Comparison of ENCODE assay signal across 8 mouse cellular contexts in genomic region chr4:133240934-133241908, GRCm38 (mm10). TPM values are rescaled to one million over a fixed set of nuclear protein-coding genes. Genes with fewer than 3 reads are reported as not detected.
DNase-seq lines count a peak whose midpoint lies in the region; ATAC-seq and TF ChIP-seq lines count a peak whose summit lies in the region.

No protein-coding gene starts in this region.

- TF ChIP-seq EP300 in CH12.LX (IDR thresholded peaks at IDR 0.05; ENCODE audit: low read length), result no peak

- H3K27me3 ChIP-seq in CH12.LX (replicated peaks), result peaks cover 57% of the 10 kb centered on the region
- peaks cover 91% of the 10 kb centered on the region for H3K27me3 ChIP-seq in forebrain, embryonic 10.5 days (ENCODE audit: poor library complexity, severe bottlenecking)
- peaks cover 24% of the 10 kb centered on the region for H3K27me3 ChIP-seq in heart, embryonic 15.5 days
- H3K27me3 ChIP-seq in liver, embryonic 13.5 days, result peaks cover 12% of the 10 kb centered on the region; the same call in 1 of the 2 replicates
- no peaks in the 10 kb centered on the region for H3K27me3 ChIP-seq in stomach, embryonic 14.5 days (ENCODE audit: control insufficient read depth, insufficient read depth, low read length)

- H3K4me3 ChIP-seq in CH12.LX (replicated peaks in 1 of 3; ENCODE audit: low read depth in 2 of 3, low read length in 2 of 3, poor library complexity in 1 of 3), result peak overlapping the region; percentile 49 to 64 (median 50)
- peak overlapping the region; percentile 70 for H3K4me3 ChIP-seq in forebrain, embryonic 10.5 days
- peak overlapping the region; percentile 65 for H3K4me3 ChIP-seq in heart, embryonic 15.5 days
- peak overlapping the region; percentile 74 for H3K4me3 ChIP-seq in liver, embryonic 13.5 days (replicated peaks)
- H3K4me3 ChIP-seq in stomach, embryonic 14.5 days (ENCODE audit: low read depth, low read length), result peak overlapping the region; percentile 64

- H3K27ac ChIP-seq in CH12.LX (ENCODE audit: insufficient read depth, low read depth), result no peak overlapping the region
- peak overlapping the region; percentile 83 for H3K27ac ChIP-seq in forebrain, embryonic 10.5 days
- H3K27ac ChIP-seq in heart, embryonic 15.5 days, result peak overlapping the region; percentile 78
- peak overlapping the region; percentile 84 for H3K27ac ChIP-seq in liver, embryonic 13.5 days
- peak overlapping the region; percentile 63; the same call in 1 of the 2 replicates for H3K27ac ChIP-seq in stomach, embryonic 14.5 days (ENCODE audit: low read length)

- no peaks in the 10 kb centered on the region for H3K79me2 ChIP-seq in CH12.LX (replicated peaks; ENCODE audit: control insufficient read depth, extremely low read depth, insufficient read depth, poor library complexity, severe bottlenecking)

- in situ Hi-C loops in CH12.LX (cut with MboI; ENCODE audit: low pct_ligation_motif_present, low pct_unique_long_range_greater_than_20kb, low sequenced_read_pairs), result no loop called here

- no peaks in the 10 kb centered on the region for H3K36me3 ChIP-seq in CH12.LX (replicated peaks in 1 of 2; ENCODE audit: control insufficient read depth in 1 of 2, insufficient read depth in 1 of 2, low read length in 1 of 2)
- no peaks in the 10 kb centered on the region for H3K36me3 ChIP-seq in forebrain, embryonic 10.5 days (replicated peaks)
- H3K36me3 ChIP-seq in heart, embryonic 15.5 days, result no peaks in the 10 kb centered on the region
- no peaks in the 10 kb centered on the region for H3K36me3 ChIP-seq in liver, embryonic 13.5 days
- no peaks in the 10 kb centered on the region for H3K36me3 ChIP-seq in stomach, embryonic 14.5 days (ENCODE audit: control insufficient read depth, insufficient read depth, low read length)

- TF ChIP-seq RAD21 in CH12.LX (IDR thresholded peaks at IDR 0.05; ENCODE audit: low read depth, low read length), result no peak

- H3K9me3 ChIP-seq in CH12.LX (replicated peaks; ENCODE audit: low read length), result peaks cover 2% of the 10 kb centered on the region
- H3K9me3 ChIP-seq in forebrain, embryonic 10.5 days, result no peaks in the 10 kb centered on the region
- H3K9me3 ChIP-seq in heart, embryonic 15.5 days (replicated peaks), result no peaks in the 10 kb centered on the region
- no peaks in the 10 kb centered on the region for H3K9me3 ChIP-seq in liver, embryonic 13.5 days (replicated peaks)
- no peaks in the 10 kb centered on the region for H3K9me3 ChIP-seq in stomach, embryonic 14.5 days (ENCODE audit: control insufficient read depth, low read depth, low read length)

- peak; percentile 79 for DNase-seq in CH12.LX (ENCODE audit: extremely low read depth)
- DNase-seq in c-Kit-positive CD71-negative TER-119-negative erythroid progenitor cells, embryonic 14.5 days (ENCODE audit: low read depth), result peak; percentile 78
- DNase-seq in forebrain, embryonic 10.5 days (ENCODE audit: extremely low spot score, low spot score), result peak; percentile 94
- DNase-seq in kidney, postnatal 14 days, result peak; percentile 94
- DNase-seq in liver, embryonic 13.5 days, result peak; percentile 65
- peak; percentile 82 to 87 for DNase-seq in natural killer cell, adult 2 months (ENCODE audit: low spot score in 2 of 2)

- peak; percentile 63 for TF ChIP-seq POLR2A in CH12.LX (IDR thresholded peaks at IDR 0.05; ENCODE audit: low read depth, low read length)

- H3K9ac ChIP-seq in CH12.LX (ENCODE audit: insufficient read depth, low read depth), result peak overlapping the region; percentile 60
- H3K9ac ChIP-seq in heart, embryonic 15.5 days, result peak overlapping the region; percentile 67
- peak overlapping the region; percentile 85 for H3K9ac ChIP-seq in liver, embryonic 13.5 days
- peak overlapping the region; percentile 50 for H3K9ac ChIP-seq in stomach, embryonic 14.5 days (replicated peaks; ENCODE audit: low read depth, low read length)

- TF ChIP-seq CTCF in CH12.LX (conservative IDR thresholded peaks at IDR 0.05 in 1 of 2, IDR thresholded peaks at IDR 0.05 in 1 of 2; ENCODE audit: low read depth in 2 of 2, low read length in 2 of 2), result peak in 1 of 2 experiments; percentile 44; a peak in 2 of 4 replicates

- H3K4me2 ChIP-seq in CH12.LX (ENCODE audit: insufficient read depth, low read depth, poor library complexity, severe bottlenecking), result peak overlapping the region; percentile 93
- H3K4me2 ChIP-seq in heart, embryonic 15.5 days, result peak overlapping the region; percentile 90
- H3K4me2 ChIP-seq in liver, embryonic 13.5 days, result peak overlapping the region; percentile 100
- H3K4me2 ChIP-seq in stomach, embryonic 14.5 days (replicated peaks; ENCODE audit: low read depth, low read length), result peak overlapping the region; percentile 94

- WGBS in forebrain, embryonic 10.5 days, result under 1% methylated on average over 78 of the region's 78 CpGs
- WGBS in heart, embryonic 15.5 days, result under 1% methylated on average over 78 of the region's 78 CpGs
- under 1% methylated on average over 78 of the region's 78 CpGs for WGBS in liver, embryonic 13.5 days (ENCODE audit: insufficient replicate concordance)
- under 1% methylated on average over 78 of the region's 78 CpGs for WGBS in stomach, embryonic 14.5 days

- peaks cover 3 to 22% of the 10 kb centered on the region in 2 experiments; a peak in 3 of 4 replicates for H3K4me1 ChIP-seq in CH12.LX (ENCODE audit: control insufficient read depth in 1 of 2, insufficient read depth in 2 of 2)
- peaks cover 31% of the 10 kb centered on the region for H3K4me1 ChIP-seq in forebrain, embryonic 10.5 days
- H3K4me1 ChIP-seq in heart, embryonic 15.5 days (replicated peaks), result peaks cover 14% of the 10 kb centered on the region
- H3K4me1 ChIP-seq in liver, embryonic 13.5 days (replicated peaks), result peaks cover 84% of the 10 kb centered on the region
- peaks cover 13% of the 10 kb centered on the region; the same call in 1 of the 2 replicates for H3K4me1 ChIP-seq in stomach, embryonic 14.5 days (ENCODE audit: control insufficient read depth, insufficient read depth, low read length)

- dilution Hi-C loops in CH12.LX (cut with MboI; ENCODE audit: extremely low pct_ligation_motif_present, extremely low pct_unique_long_range_greater_than_20kb, low sequenced_read_pairs), result no loop called here

- peak; percentile 89 for ATAC-seq in heart, embryonic 15.5 days (replicated peaks; ENCODE audit: insufficient number of reproducible peaks, insufficient read depth, low FRiP score, low read depth)
- ATAC-seq in liver, embryonic 13.5 days (ENCODE audit: low read depth), result peak; percentile 86
- ATAC-seq in stomach, embryonic 14.5 days (ENCODE audit: insufficient number of reproducible peaks, insufficient read depth, low FRiP score, low read depth), result peak; percentile 86

TF ChIP-seq in CH12.LX, 34 proteins besides CTCF, POLR2A, EP300 and RAD21 (continues in another document):
- peak; percentile 48; the same call in 1 of the 2 replicates for TF ChIP-seq IRF4 (IDR thresholded peaks at IDR 0.05; ENCODE audit: low read depth, low read length)
- TF ChIP-seq NELFE (IDR thresholded peaks at IDR 0.05; ENCODE audit: low read depth, low read length), result 0 out of 2 replicates have a peak, but pooled peaks have one; percentile 54

RNA-seq across cellular contexts. Expression of gene Map3k6, which starts 0.6 kb away (rescaled TPM):
- 0.21 TPM in 1 of 2 replicates, not detected in the other for total RNA-seq in CH12.LX (2012; rRNA removed)
- total RNA-seq in CH12.LX (2014; rRNA removed), result not detected in 2 replicates
- not detected in 2 replicates for polyA plus RNA-seq in CH12.LX (2012; ENCODE audit: insufficient read length, low read depth)
- polyA plus RNA-seq in forebrain, embryonic 10.5 days (2016; fragmentation: Nextera tagmentation; extraction: Ambion mirVana), result 1.7 and 1.8 TPM in 2 replicates
- 2.9 and 3.4 TPM in 2 replicates for polyA plus RNA-seq in heart, embryonic 15.5 days (2015; fragmentation: Nextera tagmentation; extraction: Ambion mirVana)
- 1.7 and 1.9 TPM in 2 replicates for polyA plus RNA-seq in liver, embryonic 13.5 days (2015; fragmentation: Nextera tagmentation; extraction: Ambion mirVana)
- polyA plus RNA-seq in stomach, embryonic 14.5 days (2014; fragmentation: Nextera tagmentation; extraction: Ambion mirVana), result 3.1 and 3.4 TPM in 2 replicates

RNA-seq across cellular contexts. Expression of gene Sytl1, which starts 21.7 kb away (rescaled TPM):
- total RNA-seq in CH12.LX (2012; rRNA removed), result 11.9 and 20.0 TPM in 2 replicates
- total RNA-seq in CH12.LX (2014; rRNA removed), result 8.2 and 8.3 TPM in 2 replicates
- 12.1 and 12.5 TPM in 2 replicates for polyA plus RNA-seq in CH12.LX (2012; ENCODE audit: insufficient read length, low read depth)
- 0.67 and 1.0 TPM in 2 replicates for polyA plus RNA-seq in forebrain, embryonic 10.5 days (2016; fragmentation: Nextera tagmentation; extraction: Ambion mirVana)
- 0.96 and 4.9 TPM in 2 replicates for polyA plus RNA-seq in heart, embryonic 15.5 days (2015; fragmentation: Nextera tagmentation; extraction: Ambion mirVana)
- polyA plus RNA-seq in liver, embryonic 13.5 days (2015; fragmentation: Nextera tagmentation; extraction: Ambion mirVana), result 0.42 and 0.55 TPM in 2 replicates
- polyA plus RNA-seq in stomach, embryonic 14.5 days (2014; fragmentation: Nextera tagmentation; extraction: Ambion mirVana), result 9.3 and 10.3 TPM in 2 replicates

RNA-seq across cellular contexts. Expression of gene Gpr3, which starts 28.9 kb away (rescaled TPM):
- total RNA-seq in CH12.LX (2012; rRNA removed), result 0.13 and 0.17 TPM in 2 replicates
- total RNA-seq in CH12.LX (2014; rRNA removed), result not detected in 2 replicates
- polyA plus RNA-seq in CH12.LX (2012; ENCODE audit: insufficient read length, low read depth), result 0.11 TPM in 1 of 2 replicates, not detected in the other
- polyA plus RNA-seq in forebrain, embryonic 10.5 days (2016; fragmentation: Nextera tagmentation; extraction: Ambion mirVana), result 0.06 and 0.27 TPM in 2 replicates
- 0.05 and 0.34 TPM in 2 replicates for polyA plus RNA-seq in heart, embryonic 15.5 days (2015; fragmentation: Nextera tagmentation; extraction: Ambion mirVana)
- polyA plus RNA-seq in liver, embryonic 13.5 days (2015; fragmentation: Nextera tagmentation; extraction: Ambion mirVana), result not detected in 2 replicates
- polyA plus RNA-seq in stomach, embryonic 14.5 days (2014; fragmentation: Nextera tagmentation; extraction: Ambion mirVana), result not detected in 2 replicates

RNA-seq across cellular contexts. Expression of gene Cd164l2, which starts 29.3 kb away (rescaled TPM):
- total RNA-seq in CH12.LX (2012; rRNA removed), result not detected in 2 replicates
- not detected in 2 replicates for total RNA-seq in CH12.LX (2014; rRNA removed)
- polyA plus RNA-seq in CH12.LX (2012; ENCODE audit: insufficient read length, low read depth), result not detected in 2 replicates
- 1.2 and 2.5 TPM in 2 replicates for polyA plus RNA-seq in forebrain, embryonic 10.5 days (2016; fragmentation: Nextera tagmentation; extraction: Ambion mirVana)
- 0.28 and 1.7 TPM in 2 replicates for polyA plus RNA-seq in heart, embryonic 15.5 days (2015; fragmentation: Nextera tagmentation; extraction: Ambion mirVana)
- 0.20 TPM in 1 of 2 replicates, not detected in the other for polyA plus RNA-seq in liver, embryonic 13.5 days (2015; fragmentation: Nextera tagmentation; extraction: Ambion mirVana)
- 8.7 and 11.6 TPM in 2 replicates for polyA plus RNA-seq in stomach, embryonic 14.5 days (2014; fragmentation: Nextera tagmentation; extraction: Ambion mirVana)

RNA-seq across cellular contexts. Expression of gene Tmem222, which starts 36.4 kb away (rescaled TPM):
- 64.0 and 64.8 TPM in 2 replicates for total RNA-seq in CH12.LX (2012; rRNA removed)
- total RNA-seq in CH12.LX (2014; rRNA removed), result 85.0 and 95.7 TPM in 2 replicates
- 73.2 and 79.5 TPM in 2 replicates for polyA plus RNA-seq in CH12.LX (2012; ENCODE audit: insufficient read length, low read depth)
- 85.8 and 91.6 TPM in 2 replicates for polyA plus RNA-seq in forebrain, embryonic 10.5 days (2016; fragmentation: Nextera tagmentation; extraction: Ambion mirVana)
- polyA plus RNA-seq in heart, embryonic 15.5 days (2015; fragmentation: Nextera tagmentation; extraction: Ambion mirVana), result 46.1 and 58.9 TPM in 2 replicates
- 38.9 and 41.0 TPM in 2 replicates for polyA plus RNA-seq in liver, embryonic 13.5 days (2015; fragmentation: Nextera tagmentation; extraction: Ambion mirVana)
- polyA plus RNA-seq in stomach, embryonic 14.5 days (2014; fragmentation: Nextera tagmentation; extraction: Ambion mirVana), result 88.1 and 88.6 TPM in 2 replicates
